Mouse (Mus musculus) embryonic fibroblast, embryonic 13.5 days (primary cell): ENCODE results near the gene Arl4c.

ENCODE experiments used
- CTCF ChIP-seq: IDR thresholded peaks from 2 replicates; pipeline ENCODE4 v1.5.1; 2011; ENCODE audit warnings: mild to moderate bottlenecking, control low read depth, low read length, moderate library complexity, borderline replicate concordance; ENCODE audit not compliant: insufficient read depth
- POLR2A ChIP-seq: IDR thresholded peaks from 2 replicates; pipeline ENCODE4 v1.6.1; 2011; ENCODE audit warnings: low read depth, mild to moderate bottlenecking, control low read depth, low read length, moderate library complexity

DNA sequence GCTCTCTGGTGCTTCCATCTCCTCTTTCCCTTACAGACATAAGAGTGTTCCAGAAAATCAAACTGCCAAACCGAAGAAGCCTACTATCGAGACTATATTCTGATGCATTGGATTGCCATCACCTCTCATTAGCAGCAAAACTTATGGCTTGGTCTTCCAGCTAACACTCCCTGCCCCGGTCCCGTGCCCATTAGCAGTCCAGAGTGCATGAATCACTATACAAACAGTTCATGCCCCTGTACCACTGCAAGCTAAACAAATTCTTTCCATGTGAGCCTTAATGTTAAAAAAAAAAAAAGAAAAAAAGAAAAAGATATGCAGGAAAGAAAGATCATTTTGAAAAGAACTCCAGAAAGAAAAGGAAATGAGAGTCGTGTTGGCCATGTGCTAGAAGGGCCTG lies 39.3 kb downstream of the Arl4c start:
- TF ChIP-seq POLR2A (no peak), CTCF (no peak)
